Mouse (Mus musculus) hindbrain, postnatal 0 days (tissue): Measurements from ENCODE around the gene Atad2b. TPM values are rescaled to one million over a fixed set of nuclear protein-coding genes. Genes with fewer than 3 reads are reported as not detected.

ENCODE experiments used
- ATAC-seq: fragments of 200-750 bp; cut with Nextera tagmentation; 2 replicates; pipeline ENCODE4 v1.8.0; 2017; ENCODE audit warnings: mild to moderate bottlenecking, moderate TSS enrichment, moderate library complexity
- DNase-seq: peaks from one replicate; pipeline ENCODE4 v3.0.0-alpha.2; 2015; ENCODE audit warnings: low spot score
- H3K27ac ChIP-seq: fragments of 300-500 bp; sonication (generic); 2 replicates; pipeline ENCODE4 v1.5.1; 2014; ENCODE audit warnings: mild to moderate bottlenecking
- H3K27me3 ChIP-seq: fragments of 300-500 bp; sonication (generic); 2 replicates; pipeline ENCODE4 v1.6.1; 2014; ENCODE audit warnings: low read length, mixed read lengths; ENCODE audit not compliant: insufficient read depth
- H3K36me3 ChIP-seq: fragments of 300-500 bp; sonication (generic); 2 replicates; pipeline ENCODE4 v1.6.1; 2014; ENCODE audit warnings: low read length, mixed read lengths; ENCODE audit not compliant: insufficient read depth
- H3K4me1 ChIP-seq: fragments of 300-500 bp; sonication (generic); 2 replicates; pipeline ENCODE4 v1.6.1; 2014; ENCODE audit warnings: antibody characterized with exemption, low read length, mixed read lengths; ENCODE audit not compliant: insufficient read depth
- H3K4me2 ChIP-seq: fragments of 300-500 bp; sonication (generic); 2 replicates; pipeline ENCODE4 v1.6.1; 2014; ENCODE audit warnings: low read depth, mild to moderate bottlenecking, low read length, moderate library complexity, mixed read lengths
- H3K4me3 ChIP-seq: fragments of 300-500 bp; sonication (generic); 2 replicates; pipeline ENCODE4 v1.5.1; 2014; ENCODE audit warnings: low read length
- H3K9ac ChIP-seq: fragments of 300-500 bp; sonication (generic); replicated peaks from 2 replicates; pipeline ENCODE4 v1.6.1; 2014; ENCODE audit warnings: mild to moderate bottlenecking, low read length, moderate library complexity, mixed read lengths
- H3K9me3 ChIP-seq: fragments of 300-500 bp; sonication (generic); 2 replicates; pipeline ENCODE4 v1.6.1; 2016; ENCODE audit warnings: low read length, mixed read lengths
- CTCF ChIP-seq: IDR thresholded peaks from 2 replicates; pipeline ENCODE4 v1.5.1; 2016; ENCODE audit warnings: antibody characterized with exemption, control low read depth, low read depth
- WGBS: fragments of 180-500 bp; shearing (Covaris S2); extraction: QIAGEN DNeasy Blood & Tissue Kit; methylation state at CpG from one replicate; pipeline ENCODE4 v1.1.7; 2014; 5-methylcytosine and 5-hydroxymethylcytosine counted together
- polyA plus RNA-seq: library from polyadenylated mRNA; unstranded; fragments of >200 nt; fragmentation: Nextera tagmentation; extraction: Ambion mirVana; gene quantifications from 2 replicates; pipeline ENCODE4 v1.2.1, GENCODE M21; 2015
- total RNA-seq: library from RNA; depleted of rRNA; stranded (reverse); fragments of >200 nt; gene quantifications from 2 replicates; pipeline ENCODE4 v1.2.3, GENCODE M21; 2014; rRNA removed

Atad2b gene
- total RNA-seq (25.0 and 30.5 TPM in 2 replicates), polyA plus RNA-seq (8.4 and 8.8 TPM in 2 replicates)

GRCm38 (mm10) chr12:4916994-4917804 is at the start of gene Atad2b:
Gene Atad2b, plus strand, starts transcription at chr12:4917353.
- H3K9ac ChIP-seq = peak within 1 kb of the TSS; percentile 100
- ATAC-seq = peak; percentile 98
- peak within 1 kb of the TSS; percentile 98 for H3K27ac ChIP-seq
- TF ChIP-seq CTCF = peak; percentile 78
- peaks cover 6% of the 10 kb centered on the region; the same call in 1 of the 2 replicates for H3K4me1 ChIP-seq
- peak within 1 kb of the TSS; percentile 99 for H3K4me3 ChIP-seq
- no peaks in the 10 kb centered on the region for H3K36me3 ChIP-seq
- no peaks in the 10 kb centered on the region for H3K27me3 ChIP-seq
- under 1% methylated on average over 83 of the region's 89 CpGs for WGBS
- peak within 1 kb of the TSS; percentile 58 for H3K4me2 ChIP-seq
- no peaks in the 10 kb centered on the region for H3K9me3 ChIP-seq
- peak; percentile 98 for DNase-seq

GRCm38 (mm10) chr12:4868924-4869323 is 48.2 kb upstream of the Atad2b start:
- WGBS = 82% methylated on average over 8 of the region's 8 CpGs

GRCm38 (mm10) chr12:4871260-4871659 is 45.9 kb upstream of the Atad2b start:
- TF ChIP-seq CTCF = no peak
- H3K9me3 ChIP-seq = no peaks in the 10 kb centered on the region
- H3K36me3 ChIP-seq = no peaks in the 10 kb centered on the region
- H3K9ac ChIP-seq = no peak overlapping the region
- H3K4me3 ChIP-seq = no peak overlapping the region
- WGBS = 92% methylated on average over 5 of the region's 5 CpGs
- no peak overlapping the region for H3K4me2 ChIP-seq
- no peaks in the 10 kb centered on the region for H3K27me3 ChIP-seq
- ATAC-seq = no peak
- peaks cover 11% of the 10 kb centered on the region for H3K4me1 ChIP-seq
- no peak overlapping the region for H3K27ac ChIP-seq
- DNase-seq = no peak

More at GRCm38 (mm10) chr12:4868924-4869323, 48.2 kb upstream of the Atad2b start:
- H3K36me3 ChIP-seq = no peaks in the 10 kb centered on the region
- no peak for DNase-seq
- H3K9me3 ChIP-seq = no peaks in the 10 kb centered on the region
- ATAC-seq = no peak
- no peak for TF ChIP-seq CTCF
- H3K4me2 ChIP-seq = no peak overlapping the region
- peaks cover 5% of the 10 kb centered on the region for H3K4me1 ChIP-seq
- no peak overlapping the region for H3K9ac ChIP-seq
- H3K27ac ChIP-seq = no peak overlapping the region
- no peak overlapping the region for H3K4me3 ChIP-seq
- no peaks in the 10 kb centered on the region for H3K27me3 ChIP-seq

DNA sequence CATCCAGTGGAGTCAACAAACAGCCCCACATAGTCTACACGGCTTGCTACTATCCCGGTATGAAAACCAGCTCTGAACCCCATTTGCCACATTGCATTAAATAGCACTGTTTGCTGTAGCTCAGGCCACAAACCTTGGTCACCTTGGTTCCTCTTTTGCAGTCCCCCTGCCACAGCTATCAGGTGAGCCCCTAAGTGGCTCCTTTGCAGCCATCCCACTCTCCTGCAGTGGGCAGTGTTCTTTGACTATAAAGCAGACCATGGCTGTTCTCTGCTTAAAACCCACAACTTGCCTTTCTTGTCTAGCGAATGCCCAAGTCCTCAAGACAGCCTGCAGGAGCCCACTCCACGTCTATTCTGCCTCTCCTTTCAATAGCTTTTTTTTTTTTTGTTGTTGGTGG is 44.9 kb upstream of the Atad2b start:
- Histone ChIP-seq H3K9me3 (no peaks in the 10 kb centered on the region), H3K4me2 (no peak overlapping the region), H3K9ac (no peak overlapping the region), H3K4me1 (peaks cover 11% of the 10 kb centered on the region), H3K27ac (no peak overlapping the region), H3K27me3 (no peaks in the 10 kb centered on the region), H3K36me3 (no peaks in the 10 kb centered on the region), H3K4me3 (no peak overlapping the region)
- ATAC-seq (no peak), DNase-seq (no peak)
- 60% methylated on average over 4 of the region's 4 CpGs for WGBS
- TF ChIP-seq CTCF = peak; percentile 31

- no peak overlapping the region for H3K4me3 ChIP-seq
- 83% methylated on average over 5 of the region's 5 CpGs for WGBS
- no peak for DNase-seq
These were observed 44.1 kb upstream of the Atad2b start for GRCm38 (mm10) chr12:4872983-4873477.

GRCm38 (mm10) chr12:4873531-4873930 is 43.6 kb upstream of the Atad2b start:
- DNase-seq (no peak), ATAC-seq (no peak)
- no peak overlapping the region for H3K9ac ChIP-seq
- TF ChIP-seq CTCF = no peak
- H3K36me3 ChIP-seq = no peaks in the 10 kb centered on the region; the same call in 1 of the 2 replicates
- peak overlapping the region; percentile 88 for H3K4me2 ChIP-seq
- no peak overlapping the region for H3K27ac ChIP-seq
- 86% methylated on average over 6 of the region's 6 CpGs for WGBS
- H3K27me3 ChIP-seq = no peaks in the 10 kb centered on the region
- peak overlapping the region; percentile 36; the same call in 1 of the 2 replicates for H3K4me3 ChIP-seq
- no peaks in the 10 kb centered on the region for H3K9me3 ChIP-seq
- H3K4me1 ChIP-seq = peaks cover 11% of the 10 kb centered on the region

More at GRCm38 (mm10) chr12:4872983-4873477, 44.1 kb upstream of the Atad2b start:
- Histone ChIP-seq H3K4me1 (peaks cover 11% of the 10 kb centered on the region), H3K27ac (no peak overlapping the region), H3K9me3 (no peaks in the 10 kb centered on the region), H3K36me3 (no peaks in the 10 kb centered on the region), H3K27me3 (no peaks in the 10 kb centered on the region), H3K9ac (no peak overlapping the region), H3K4me2 (no peak overlapping the region)
- no peak for ATAC-seq
- TF ChIP-seq CTCF = no peak
